Mouse (Mus musculus): ENCODE data around the gene Ildr2. TPM values are rescaled to one million over a fixed set of nuclear protein-coding genes. Genes with fewer than 3 reads are reported as not detected.

The Ildr2 gene
- 6.1 and 6.2 TPM in 2 replicates for polyA plus RNA-seq (2015; fragmentation: Nextera tagmentation; extraction: Ambion mirVana)

GRCm38 (mm10) chr1:166253898-166254894 lies at the start of gene Ildr2:
Ildr2 (plus strand) TSS chr1:166254139.
- Histone ChIP-seq H3K4me3 (peak within 1 kb of the TSS; percentile 60), H3K4me1 (peaks cover 30% of the 10 kb centered on the region), H3K27me3 (replicated peaks) (0 out of 2 replicates have a peak, but pooled peaks cover 3% of the 10 kb centered on the region), H3K36me3 (replicated peaks) (no peaks in the 10 kb centered on the region), H3K27ac (peak within 1 kb of the TSS; percentile 72), H3K9ac (peak within 1 kb of the TSS; percentile 61), H3K9me3 (no peaks in the 10 kb centered on the region), H3K4me2 (peak within 1 kb of the TSS; percentile 80)
- 0% methylated on average over 71 of the region's 72 CpGs for WGBS
- ATAC-seq (replicated peaks) = peak; percentile 82

- H3K4me1 ChIP-seq = no peaks in the 10 kb centered on the region
- H3K27ac ChIP-seq = no peak overlapping the region
- H3K9me3 ChIP-seq = no peaks in the 10 kb centered on the region
- H3K4me2 ChIP-seq = no peak overlapping the region
- no peak overlapping the region for H3K9ac ChIP-seq
- H3K4me3 ChIP-seq = no peak overlapping the region
- ATAC-seq (replicated peaks) = no peak
- no peaks in the 10 kb centered on the region for H3K27me3 ChIP-seq (replicated peaks)
- WGBS = 23% methylated on average over 5 of the region's 5 CpGs
- H3K36me3 ChIP-seq (replicated peaks) = no peaks in the 10 kb centered on the region
These were observed 49.8 kb upstream of the Ildr2 start for GRCm38 (mm10) chr1:166204171-166204570.

- no peak for ATAC-seq (replicated peaks)
- 92% methylated on average over 3 of the region's 3 CpGs for WGBS
These were observed 48.8 kb upstream of the Ildr2 start for GRCm38 (mm10) chr1:166205159-166205558.

GRCm38 (mm10) chr1:166209371-166209770 lies 44.6 kb upstream of the Ildr2 start:
- no peak for ATAC-seq (replicated peaks)
- H3K4me1 ChIP-seq = no peaks in the 10 kb centered on the region
- no peak overlapping the region for H3K9ac ChIP-seq
- no peaks in the 10 kb centered on the region for H3K36me3 ChIP-seq (replicated peaks)
- no peak overlapping the region for H3K4me3 ChIP-seq
- WGBS = 90% methylated on average over 6 of the region's 6 CpGs
- no peak overlapping the region for H3K4me2 ChIP-seq
- H3K9me3 ChIP-seq = no peaks in the 10 kb centered on the region
- no peaks in the 10 kb centered on the region for H3K27me3 ChIP-seq (replicated peaks)
- no peak overlapping the region for H3K27ac ChIP-seq

More at GRCm38 (mm10) chr1:166205159-166205558, 48.8 kb upstream of the Ildr2 start:
- H3K4me2 ChIP-seq = no peak overlapping the region
- no peak overlapping the region for H3K27ac ChIP-seq
- H3K36me3 ChIP-seq (replicated peaks) = no peaks in the 10 kb centered on the region
- H3K9me3 ChIP-seq = no peaks in the 10 kb centered on the region
- H3K9ac ChIP-seq = no peak overlapping the region
- no peaks in the 10 kb centered on the region for H3K27me3 ChIP-seq (replicated peaks)
- H3K4me1 ChIP-seq = no peaks in the 10 kb centered on the region
- H3K4me3 ChIP-seq = no peak overlapping the region

- no peak overlapping the region for H3K27ac ChIP-seq
- no peak for ATAC-seq (replicated peaks)
- no peak overlapping the region for H3K4me3 ChIP-seq
- H3K27me3 ChIP-seq (replicated peaks) = no peaks in the 10 kb centered on the region
- H3K4me1 ChIP-seq = no peaks in the 10 kb centered on the region
- no peaks in the 10 kb centered on the region for H3K36me3 ChIP-seq (replicated peaks)
- no peaks in the 10 kb centered on the region for H3K9me3 ChIP-seq
- WGBS = 82% methylated on average over 4 of the region's 4 CpGs
- no peak overlapping the region for H3K9ac ChIP-seq
- no peak overlapping the region for H3K4me2 ChIP-seq
These were observed 39.8 kb upstream of the Ildr2 start for GRCm38 (mm10) chr1:166214181-166214580.

- Histone ChIP-seq H3K27ac (no peak within 1 kb of the TSS), H3K9ac (no peak within 1 kb of the TSS), H3K4me1 (no peaks in the 10 kb centered on the region), H3K36me3 (replicated peaks) (no peaks in the 10 kb centered on the region), H3K9me3 (no peaks in the 10 kb centered on the region), H3K4me3 (no peak within 1 kb of the TSS), H3K4me2 (no peak within 1 kb of the TSS), H3K27me3 (replicated peaks) (no peaks in the 10 kb centered on the region)
- WGBS = 87% methylated on average over 53 of the region's 53 CpGs
- no peak for ATAC-seq (replicated peaks)
These were observed 15.5 kb upstream of the Ildr2 start, which contains the start of gene Mael for GRCm38 (mm10) chr1:166238315-166238969. Mael (minus strand) TSS chr1:166238747.

- Histone ChIP-seq H3K36me3 (replicated peaks) (no peaks in the 10 kb centered on the region), H3K9ac (no peak overlapping the region), H3K9me3 (no peaks in the 10 kb centered on the region), H3K4me1 (0 out of 2 replicates have a peak, but pooled peaks cover 4% of the 10 kb centered on the region), H3K27ac (no peak overlapping the region), H3K4me3 (no peak overlapping the region), H3K4me2 (no peak overlapping the region), H3K27me3 (replicated peaks) (no peaks in the 10 kb centered on the region)
- ATAC-seq (replicated peaks) = no peak; the same call in 1 of the 2 replicates
- WGBS = 56% methylated on average over 6 of the region's 6 CpGs
These were observed 9.7 kb upstream of the Ildr2 start for GRCm38 (mm10) chr1:166244285-166244684.

GRCm38 (mm10) chr1:166255091-166255490 lies 1.2 kb downstream of the Ildr2 start:
- Histone ChIP-seq H3K9me3 (no peaks in the 10 kb centered on the region), H3K27ac (peak overlapping the region; percentile 72; the same call in 1 of the 2 replicates), H3K4me2 (peak overlapping the region; percentile 80), H3K27me3 (replicated peaks) (0 out of 2 replicates have a peak, but pooled peaks cover 3% of the 10 kb centered on the region), H3K36me3 (replicated peaks) (no peaks in the 10 kb centered on the region), H3K4me1 (peaks cover 30% of the 10 kb centered on the region), H3K9ac (0 out of 2 replicates have a peak overlapping the region, but pooled peaks have one; percentile 61), H3K4me3 (peak overlapping the region; percentile 60)
- no peak for ATAC-seq (replicated peaks)
- WGBS = 8% methylated on average over 8 of the region's 8 CpGs

- H3K4me2 ChIP-seq = peak overlapping the region; percentile 80
- 0 out of 2 replicates have a peak, but pooled peaks cover 3% of the 10 kb centered on the region for H3K27me3 ChIP-seq (replicated peaks)
- H3K4me1 ChIP-seq = peaks cover 30% of the 10 kb centered on the region
- no peak; the same call in 1 of the 2 replicates for ATAC-seq (replicated peaks)
- H3K9me3 ChIP-seq = no peaks in the 10 kb centered on the region
- H3K27ac ChIP-seq = peak overlapping the region; percentile 31; the same call in 1 of the 2 replicates
- H3K9ac ChIP-seq = no peak overlapping the region
- no peaks in the 10 kb centered on the region for H3K36me3 ChIP-seq (replicated peaks)
- peak overlapping the region; percentile 60 for H3K4me3 ChIP-seq
- WGBS = 4% methylated on average over 2 of the region's 2 CpGs
These were observed 1.7 kb downstream of the Ildr2 start for GRCm38 (mm10) chr1:166255651-166256050.

- peak overlapping the region; percentile 60 for H3K4me3 ChIP-seq
- H3K9ac ChIP-seq = peak overlapping the region; percentile 18
- WGBS = 2% methylated on average over 6 of the region's 6 CpGs
- peak; percentile 57 for ATAC-seq (replicated peaks)
- peak overlapping the region; percentile 80 for H3K4me2 ChIP-seq
- H3K36me3 ChIP-seq (replicated peaks) = no peaks in the 10 kb centered on the region
- H3K27me3 ChIP-seq (replicated peaks) = 0 out of 2 replicates have a peak, but pooled peaks cover 3% of the 10 kb centered on the region
- peaks cover 30% of the 10 kb centered on the region for H3K4me1 ChIP-seq
- peak overlapping the region; percentile 40 for H3K27ac ChIP-seq
- H3K9me3 ChIP-seq = no peaks in the 10 kb centered on the region
These were observed 2.4 kb downstream of the Ildr2 start for GRCm38 (mm10) chr1:166256302-166256701.

GRCm38 (mm10) chr1:166256898-166257297 lies 3.0 kb downstream of the Ildr2 start:
- Histone ChIP-seq H3K4me3 (peak overlapping the region; percentile 60), H3K4me2 (peak overlapping the region; percentile 80), H3K36me3 (replicated peaks) (no peaks in the 10 kb centered on the region), H3K9ac (peak overlapping the region; percentile 18; the same call in 1 of the 2 replicates), H3K9me3 (no peaks in the 10 kb centered on the region), H3K4me1 (peaks cover 30% of the 10 kb centered on the region), H3K27ac (peak overlapping the region; percentile 40; the same call in 1 of the 2 replicates), H3K27me3 (replicated peaks) (0 out of 2 replicates have a peak, but pooled peaks cover 3% of the 10 kb centered on the region)
- 32% methylated on average over 4 of the region's 4 CpGs for WGBS
- ATAC-seq (replicated peaks) = no peak

GRCm38 (mm10) chr1:166259526-166259925 lies 5.6 kb downstream of the Ildr2 start:
- 64% methylated on average over 6 of the region's 6 CpGs for WGBS
- H3K4me2 ChIP-seq = peak overlapping the region; percentile 2; the same call in 1 of the 2 replicates
- H3K27ac ChIP-seq = 0 out of 2 replicates have a peak overlapping the region, but pooled peaks have one; percentile 1

More at GRCm38 (mm10) chr1:166259526-166259925, 5.6 kb downstream of the Ildr2 start:
- H3K27me3 ChIP-seq (replicated peaks) = no peaks in the 10 kb centered on the region
- H3K4me1 ChIP-seq = peaks cover 26% of the 10 kb centered on the region
- H3K9me3 ChIP-seq = no peaks in the 10 kb centered on the region
- no peak overlapping the region for H3K9ac ChIP-seq
- ATAC-seq (replicated peaks) = no peak
- H3K4me3 ChIP-seq = no peak overlapping the region
- H3K36me3 ChIP-seq (replicated peaks) = no peaks in the 10 kb centered on the region
